Mouse (Mus musculus): ENCODE measurements around the gene Tmprss7.

Tmprss7 gene

DNA sequence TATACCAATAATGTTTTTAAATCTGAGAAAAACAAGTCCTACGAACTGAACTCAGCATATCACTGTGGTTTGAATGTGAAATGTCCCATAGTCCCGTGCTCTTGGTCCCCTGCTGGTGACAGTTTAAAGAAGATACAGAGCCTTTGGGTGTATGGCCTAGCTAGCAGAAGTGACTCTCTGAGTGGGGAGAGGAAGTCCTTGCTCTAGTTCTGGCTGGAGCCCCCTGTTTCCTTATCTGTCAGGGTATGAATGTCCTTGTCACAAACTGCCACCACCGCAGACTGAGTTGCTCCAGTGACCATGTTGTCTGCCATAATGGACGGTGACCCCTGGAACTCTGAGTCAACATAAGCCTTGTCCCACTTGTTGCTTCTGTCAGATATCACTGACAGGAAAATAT, 70.2 kb downstream of the Tmprss7 start:
- no peak for DNase-seq

- DNase-seq: no peak
Observed at GRCm38 (mm10) chr16:45619751-45620375, 73.6 kb downstream of the Tmprss7 start.

DNA sequence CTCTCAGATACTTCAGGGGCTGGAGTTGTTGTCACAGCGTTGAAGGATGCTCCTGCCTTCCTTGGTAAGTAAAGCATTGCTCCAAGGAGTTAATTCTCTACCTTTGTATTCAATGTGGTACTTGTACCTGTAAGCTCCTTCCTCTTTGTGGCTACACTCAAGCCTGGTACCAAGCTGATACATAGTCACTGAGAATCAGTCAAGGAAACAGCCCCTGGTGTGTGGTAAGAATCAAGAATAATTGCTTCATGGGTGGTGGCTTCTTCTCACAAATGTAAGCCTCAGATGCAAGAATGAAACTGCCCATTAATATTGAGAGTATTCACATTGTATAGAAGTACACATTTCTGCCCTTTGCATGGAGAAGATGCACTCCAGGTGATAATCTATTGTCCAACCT, 77.5 kb downstream of the Tmprss7 start:
- DNase-seq: no peak

DNA sequence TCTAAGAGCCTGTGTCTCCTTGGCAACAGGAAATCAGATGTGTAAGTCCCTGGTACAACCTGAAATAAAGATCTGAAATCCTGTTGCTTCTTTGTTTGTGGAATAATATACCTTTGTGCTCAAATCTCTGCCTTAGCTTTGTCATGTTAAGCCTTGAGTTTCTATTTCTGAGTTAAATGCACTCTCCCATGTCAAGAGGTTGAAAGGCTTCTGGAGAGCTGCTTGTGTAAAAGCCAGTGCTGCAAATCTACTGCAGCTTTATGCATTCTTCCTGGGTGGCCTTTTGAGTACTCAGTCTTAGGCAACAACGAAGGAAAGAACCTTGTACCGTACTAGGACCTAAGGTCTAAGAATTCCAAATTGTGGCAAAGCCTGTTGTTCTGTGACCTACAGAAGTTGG, 80.2 kb downstream of the Tmprss7 start:
- DNase-seq: no peak

DNA sequence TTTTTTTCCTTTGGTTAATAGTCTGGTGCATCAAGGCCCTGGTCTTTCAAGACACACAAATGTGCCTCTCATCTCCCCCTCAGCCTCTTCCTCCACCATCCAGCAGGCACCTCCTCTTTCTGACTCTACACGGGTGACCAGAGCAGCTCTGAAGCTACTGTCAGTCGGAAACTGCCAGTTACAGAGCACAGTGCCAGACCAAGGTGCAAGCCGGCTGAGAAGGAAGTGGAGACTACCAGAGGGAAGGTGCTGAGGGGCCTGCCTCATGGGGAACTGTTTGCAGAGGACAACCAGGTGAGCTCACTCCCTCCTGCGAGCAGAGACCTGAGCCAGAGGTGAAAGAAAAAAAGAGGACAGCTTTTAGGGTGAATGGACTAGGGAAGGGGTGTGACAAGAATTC, 83.2 kb downstream of the Tmprss7 start, which contains the start of gene Gcsam:
TSS of gene Gcsam (plus strand) at position 114 of the 400 bp plus-strand sequence.
- DNase-seq: no peak

DNA sequence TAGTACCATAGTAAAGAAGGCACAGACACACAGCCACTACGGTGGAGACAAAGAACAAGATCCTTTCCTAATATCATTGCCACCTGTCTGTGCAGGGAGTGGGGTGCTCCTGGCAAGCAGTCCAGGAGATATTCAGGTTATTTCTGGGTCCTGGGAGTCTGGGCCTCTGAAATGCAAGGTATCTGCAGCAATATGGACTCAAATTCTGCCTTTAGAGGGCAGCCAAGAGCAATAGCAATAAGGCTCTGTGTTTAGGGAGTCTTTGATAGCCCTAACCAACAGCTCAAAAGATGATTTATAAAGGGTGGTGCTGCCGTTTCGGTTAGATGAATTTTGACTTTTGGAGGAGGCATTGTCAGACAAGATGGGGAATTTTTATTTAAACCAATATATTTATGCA, 84.2 kb downstream of the Tmprss7 start:
- peak in 1 of 2 experiments; percentile 47 for DNase-seq

GRCm38 (mm10) chr16:45608481-45608954, 84.9 kb downstream of the Tmprss7 start:
- DNase-seq: peak; percentile 29 to 42
